Mouse (Mus musculus) frontal cortex, adult 2 months (tissue): ENCODE data around the gene Scamp1. TPM values are rescaled to one million over a fixed set of nuclear protein-coding genes. Genes with fewer than 3 reads are reported as not detected.

ENCODE experiments used
- DNase-seq, 2 experiments: peaks; one replicate each; pipeline ENCODE4 v3.0.0; 2022; ENCODE audit warnings: low spot score in 1 of 2; ENCODE audit errors: extremely low spot score in 1 of 2
- polyA plus RNA-seq: library from polyadenylated mRNA; depleted of rRNA; stranded (reverse); fragments of >200 nt; gene quantifications from 2 replicates; pipeline ENCODE4 v1.2.3, GENCODE M21; 2012

Scamp1 gene
- polyA plus RNA-seq, 1 experiment, result 132 TPM

- DNase-seq, result no peak
Measured at GRCm38 (mm10) chr13:94182026-94182425, 103.6 kb downstream of the Scamp1 start.

- no peak for DNase-seq
Measured at GRCm38 (mm10) chr13:94180477-94181420, 104.9 kb downstream of the Scamp1 start.

GRCm38 (mm10) chr13:94178401-94179040 is 107.1 kb downstream of the Scamp1 start:
- peak; percentile 58 to 80 for DNase-seq

GRCm38 (mm10) chr13:94177148-94177547 is 108.5 kb downstream of the Scamp1 start:
- no peak for DNase-seq

GRCm38 (mm10) chr13:94175379-94176050 is 110.1 kb downstream of the Scamp1 start:
- no peak for DNase-seq

GRCm38 (mm10) chr13:94174577-94175279 is 110.9 kb downstream of the Scamp1 start:
- no peak for DNase-seq

- DNase-seq, result no peak
Measured at GRCm38 (mm10) chr13:94173633-94174576, 111.8 kb downstream of the Scamp1 start.

GRCm38 (mm10) chr13:94172533-94173310 is 112.9 kb downstream of the Scamp1 start:
- no peak for DNase-seq

- no peak for DNase-seq
Measured at GRCm38 (mm10) chr13:94171612-94172011, 114.0 kb downstream of the Scamp1 start.

GRCm38 (mm10) chr13:94169325-94169916 is 116.2 kb downstream of the Scamp1 start:
- no peak for DNase-seq

- DNase-seq, result no peak
Measured at GRCm38 (mm10) chr13:94168319-94168718, 117.3 kb downstream of the Scamp1 start.

- DNase-seq, result no peak
Measured at GRCm38 (mm10) chr13:94164501-94164900, 121.2 kb downstream of the Scamp1 start.

GRCm38 (mm10) chr13:94159478-94160220 is 126.0 kb downstream of the Scamp1 start:
- DNase-seq, result no peak

GRCm38 (mm10) chr13:94158864-94159477 is 126.7 kb downstream of the Scamp1 start:
- no peak for DNase-seq

GRCm38 (mm10) chr13:94155657-94156429 is 129.8 kb downstream of the Scamp1 start:
- DNase-seq, result no peak

GRCm38 (mm10) chr13:94154512-94155296 is 131.0 kb downstream of the Scamp1 start:
- DNase-seq, result no peak
